Mouse (Mus musculus): ENCODE data around the gene Ubc. TPM values are rescaled to one million over a fixed set of nuclear protein-coding genes. Genes with fewer than 3 reads are reported as not detected.

Gene Ubc
- polyA plus RNA-seq, 1 experiment from 2014 or later, result 893 TPM

GRCm38 (mm10) chr5:125409348-125410090, 19.5 kb upstream of the Ubc start:
- 0 out of 2 replicates have a peak overlapping the region, but pooled peaks have one; percentile 16 for H3K27ac ChIP-seq
- no peak overlapping the region for H3K9ac ChIP-seq

DNA sequence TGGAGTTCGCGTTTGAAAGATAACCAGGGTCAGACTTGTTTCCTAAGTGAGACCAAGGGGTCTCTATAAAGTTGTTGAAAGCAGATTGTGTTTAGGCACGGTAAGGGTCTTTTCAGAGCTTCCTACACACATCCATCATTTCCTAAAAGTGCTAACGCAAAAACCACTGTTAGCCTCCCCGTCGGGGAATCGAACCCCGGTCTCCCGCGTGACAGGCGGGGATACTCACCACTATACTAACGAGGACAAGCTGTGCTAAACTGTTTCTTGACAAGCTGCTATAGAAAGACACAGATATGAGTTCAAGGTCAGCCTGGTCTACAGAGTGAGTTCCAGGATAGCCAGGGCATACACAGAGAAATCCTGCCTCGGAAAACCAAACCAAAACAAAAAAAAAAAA, 18.8 kb upstream of the Ubc start:
- peaks cover 14% of the 10 kb centered on the region for H3K4me1 ChIP-seq
- H3K9ac ChIP-seq, result no peak overlapping the region
- H3K4me2 ChIP-seq, result peak overlapping the region; percentile 50
- peak overlapping the region; percentile 39 for H3K4me3 ChIP-seq (replicated peaks)
- H3K9me3 ChIP-seq, result no peaks in the 10 kb centered on the region
- WGBS, result under 1% methylated on average over 13 of the region's 13 CpGs
- H3K27me3 ChIP-seq (replicated peaks), result no peaks in the 10 kb centered on the region
- 0 out of 2 replicates have a peak, but pooled peaks cover 3% of the 10 kb centered on the region for H3K36me3 ChIP-seq
- H3K27ac ChIP-seq, result 0 out of 2 replicates have a peak overlapping the region, but pooled peaks have one; percentile 16
- ATAC-seq (ENCODE audit: insufficient read depth, low FRiP score, low read depth), result peak; percentile 49

More at GRCm38 (mm10) chr5:125409348-125410090, 19.5 kb upstream of the Ubc start:
- Histone ChIP-seq H3K36me3 (0 out of 2 replicates have a peak, but pooled peaks cover 6% of the 10 kb centered on the region), H3K4me3 (replicated peaks) (peak overlapping the region; percentile 39), H3K4me1 (peaks cover 14% of the 10 kb centered on the region), H3K9me3 (no peaks in the 10 kb centered on the region), H3K27me3 (replicated peaks) (no peaks in the 10 kb centered on the region), H3K4me2 (peak overlapping the region; percentile 50)
- ATAC-seq (ENCODE audit: insufficient read depth, low FRiP score, low read depth), result no peak
- 10% methylated on average over 20 of the region's 20 CpGs for WGBS

- Histone ChIP-seq H3K4me2 (no peak overlapping the region; the same call in 1 of the 2 replicates), H3K27ac (no peak overlapping the region), H3K9me3 (no peaks in the 10 kb centered on the region), H3K9ac (no peak overlapping the region), H3K27me3 (replicated peaks) (no peaks in the 10 kb centered on the region), H3K4me1 (peaks cover 14% of the 10 kb centered on the region), H3K36me3 (no peaks in the 10 kb centered on the region), H3K4me3 (replicated peaks) (no peak overlapping the region)
- WGBS, result 61% methylated on average over 14 of the region's 14 CpGs
- ATAC-seq (ENCODE audit: insufficient read depth, low FRiP score, low read depth), result no peak
Observed at GRCm38 (mm10) chr5:125407910-125408575, 18.0 kb upstream of the Ubc start.

DNA sequence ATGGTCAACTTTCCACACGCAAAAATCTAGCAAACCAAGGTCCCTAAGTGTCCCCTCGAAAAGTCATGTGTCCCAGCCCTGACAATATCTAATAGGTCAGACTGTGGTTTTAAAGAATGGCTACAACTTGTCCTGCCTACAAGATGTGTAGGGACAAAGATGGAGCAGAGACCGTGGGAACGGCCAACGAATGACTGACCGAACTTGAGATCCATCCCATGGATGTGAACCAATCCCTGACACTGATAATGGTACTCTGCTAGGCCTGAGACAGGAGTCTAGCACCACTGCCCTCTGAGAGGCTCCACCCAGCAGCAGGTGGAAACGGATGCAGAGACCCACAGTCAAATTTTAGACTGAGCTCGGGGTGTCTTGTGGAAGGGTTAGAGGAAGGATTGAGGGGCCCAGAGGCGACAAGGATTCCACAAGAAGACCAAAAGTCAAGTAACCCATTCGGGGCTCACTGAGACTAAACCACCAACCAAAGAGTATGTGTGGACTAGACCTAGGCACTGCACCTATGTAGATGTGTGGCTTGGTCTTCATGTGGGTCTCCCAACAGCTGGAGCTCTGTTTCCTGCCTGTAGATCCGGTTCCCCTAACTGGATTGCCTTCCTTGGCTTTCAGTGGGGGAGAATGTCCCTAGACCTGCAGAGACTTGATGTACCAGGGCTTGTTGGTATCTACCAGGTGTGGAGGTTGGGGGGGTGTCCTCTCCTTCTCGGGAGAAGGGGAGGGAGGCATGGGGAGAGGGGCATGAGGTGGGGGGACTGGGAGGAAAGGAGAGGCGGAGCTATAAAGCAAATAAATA, 17.2 kb upstream of the Ubc start:
- WGBS, result 56% methylated on average over 13 of the region's 13 CpGs
- H3K36me3 ChIP-seq, result no peaks in the 10 kb centered on the region
- H3K9ac ChIP-seq, result no peak overlapping the region
- H3K9me3 ChIP-seq, result no peaks in the 10 kb centered on the region
- H3K4me2 ChIP-seq, result peak overlapping the region; percentile 82
- H3K27ac ChIP-seq, result 0 out of 2 replicates have a peak overlapping the region, but pooled peaks have one; percentile 90
- H3K4me1 ChIP-seq, result peaks cover 17% of the 10 kb centered on the region
- H3K4me3 ChIP-seq (replicated peaks), result peak overlapping the region; percentile 60
- ATAC-seq (ENCODE audit: insufficient read depth, low FRiP score, low read depth), result no peak
- H3K27me3 ChIP-seq (replicated peaks), result no peaks in the 10 kb centered on the region

DNA sequence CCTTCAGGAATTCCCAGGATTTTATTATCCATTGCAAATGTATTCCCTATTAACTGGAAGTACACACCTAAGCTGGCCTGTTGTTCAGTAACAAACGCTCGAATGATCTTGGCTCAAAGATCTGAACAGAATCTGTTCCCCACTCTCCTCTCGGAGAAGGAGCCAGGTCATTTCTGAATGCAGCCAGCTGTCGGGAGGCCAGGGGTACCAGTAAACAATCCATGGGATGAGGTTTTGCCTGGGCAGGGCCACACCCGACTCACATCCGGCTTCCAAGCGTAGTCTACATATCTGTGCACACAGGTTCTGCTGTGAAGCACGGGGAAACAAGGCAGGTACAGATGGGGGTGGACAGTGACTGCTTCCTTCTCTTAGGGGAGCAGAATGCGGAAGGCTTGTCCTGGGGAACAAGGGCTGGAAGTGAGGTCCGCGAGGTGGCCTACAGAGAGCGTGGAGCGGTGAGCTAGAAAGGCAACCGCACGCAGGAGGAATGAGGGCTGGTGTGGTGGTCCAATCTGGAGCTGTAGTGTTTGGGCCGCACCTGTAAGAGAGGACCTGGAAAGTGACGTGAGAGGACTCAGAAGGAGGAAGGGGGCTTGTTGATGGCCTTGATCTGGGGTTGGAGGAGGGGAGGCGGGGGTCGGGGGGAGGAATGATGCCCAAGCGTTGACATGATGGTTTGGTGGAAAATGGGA, 16.5 kb upstream of the Ubc start:
- Histone ChIP-seq H3K27ac (peak overlapping the region; percentile 90), H3K4me1 (peaks cover 17% of the 10 kb centered on the region), H3K9ac (peak overlapping the region; percentile 41), H3K27me3 (replicated peaks) (no peaks in the 10 kb centered on the region), H3K4me2 (peak overlapping the region; percentile 82), H3K4me3 (replicated peaks) (peak overlapping the region; percentile 60), H3K9me3 (no peaks in the 10 kb centered on the region), H3K36me3 (no peaks in the 10 kb centered on the region)
- 3% methylated on average over 20 of the region's 20 CpGs for WGBS
- ATAC-seq (ENCODE audit: insufficient read depth, low FRiP score, low read depth), result peak; percentile 44

- Histone ChIP-seq H3K9ac (peak overlapping the region; percentile 45; the same call in 1 of the 2 replicates), H3K27me3 (replicated peaks) (no peaks in the 10 kb centered on the region), H3K27ac (peak overlapping the region; percentile 90), H3K9me3 (no peaks in the 10 kb centered on the region), H3K4me1 (peaks cover 17% of the 10 kb centered on the region), H3K4me2 (peak overlapping the region; percentile 82), H3K4me3 (replicated peaks) (peak overlapping the region; percentile 60), H3K36me3 (no peaks in the 10 kb centered on the region)
- WGBS, result under 1% methylated on average over 31 of the region's 31 CpGs
- ATAC-seq (ENCODE audit: insufficient read depth, low FRiP score, low read depth), result peak; percentile 54
Observed at GRCm38 (mm10) chr5:125405546-125406248, 15.7 kb upstream of the Ubc start.

DNA sequence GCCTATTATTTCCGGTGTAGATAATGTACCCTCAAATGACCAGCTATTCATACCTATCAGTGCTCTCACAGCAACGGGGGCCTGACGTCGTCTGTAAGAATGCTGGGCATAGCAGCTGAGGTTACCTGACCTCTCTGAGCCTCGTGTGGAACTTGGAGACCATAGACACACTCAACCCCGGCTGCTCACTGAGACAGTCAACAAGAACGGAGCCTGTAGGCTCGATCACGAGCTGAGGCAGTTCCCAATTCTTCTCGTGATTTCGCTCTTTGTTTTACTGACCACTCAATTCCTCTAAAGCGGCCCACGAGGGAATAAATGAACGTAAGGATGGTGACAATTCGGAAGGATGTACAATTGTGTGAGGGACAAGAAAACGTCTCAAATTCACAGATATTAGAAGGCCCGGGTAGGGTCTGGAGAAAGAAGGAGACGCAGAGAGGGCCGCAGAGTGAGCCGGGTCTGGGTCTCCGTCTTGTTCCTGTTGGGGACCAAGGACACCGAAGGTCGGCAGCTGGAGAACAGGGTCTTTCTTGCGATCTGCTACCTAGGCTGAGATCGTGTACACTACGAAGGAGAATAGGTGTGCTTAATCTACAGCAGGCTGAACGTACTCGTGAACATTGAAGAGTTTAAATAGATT, 15.0 kb upstream of the Ubc start:
- Histone ChIP-seq H3K4me3 (replicated peaks) (peak overlapping the region; percentile 60), H3K27me3 (replicated peaks) (no peaks in the 10 kb centered on the region), H3K9ac (peak overlapping the region; percentile 45), H3K4me1 (peaks cover 16% of the 10 kb centered on the region), H3K27ac (peak overlapping the region; percentile 88), H3K4me2 (peak overlapping the region; percentile 82), H3K36me3 (no peaks in the 10 kb centered on the region), H3K9me3 (no peaks in the 10 kb centered on the region)
- under 1% methylated on average over 28 of the region's 28 CpGs for WGBS
- peak; percentile 10; the same call in 1 of the 2 replicates for ATAC-seq (ENCODE audit: insufficient read depth, low FRiP score, low read depth)

DNA sequence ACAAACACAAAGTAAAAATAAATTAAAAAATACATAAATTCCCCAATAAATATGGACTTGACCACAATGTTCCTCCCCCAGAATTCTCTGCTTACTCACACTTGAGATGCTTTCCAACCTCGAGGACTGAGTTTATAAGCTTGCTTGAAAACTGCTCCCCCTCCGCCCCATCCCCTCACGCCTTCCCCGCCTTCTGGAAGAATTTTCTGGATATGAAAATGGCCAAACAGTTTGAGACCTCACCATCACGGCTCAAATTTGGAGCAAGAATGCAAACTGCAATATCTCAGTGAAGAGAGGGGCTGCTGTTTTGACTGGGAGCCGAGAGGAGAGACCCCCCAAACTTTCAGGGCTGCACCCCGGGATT, 14.5 kb upstream of the Ubc start:
- Histone ChIP-seq H3K27ac (peak overlapping the region; percentile 88), H3K9ac (peak overlapping the region; percentile 45), H3K27me3 (replicated peaks) (no peaks in the 10 kb centered on the region), H3K36me3 (no peaks in the 10 kb centered on the region), H3K4me2 (peak overlapping the region; percentile 82), H3K4me1 (peaks cover 11% of the 10 kb centered on the region; the same call in 1 of the 2 replicates), H3K9me3 (no peaks in the 10 kb centered on the region), H3K4me3 (replicated peaks) (peak overlapping the region; percentile 60)
- no peak for ATAC-seq (ENCODE audit: insufficient read depth, low FRiP score, low read depth)
- 1% methylated on average over 7 of the region's 7 CpGs for WGBS

GRCm38 (mm10) chr5:125403481-125404465, 13.8 kb upstream of the Ubc start:
- no peak overlapping the region for H3K27ac ChIP-seq
- 0 out of 2 replicates have a peak, but pooled peaks have one; percentile 9 for ATAC-seq (ENCODE audit: insufficient read depth, low FRiP score, low read depth)
- peaks cover 9% of the 10 kb centered on the region; the same call in 1 of the 2 replicates for H3K4me1 ChIP-seq
- H3K27me3 ChIP-seq (replicated peaks), result no peaks in the 10 kb centered on the region
- no peaks in the 10 kb centered on the region for H3K9me3 ChIP-seq
- WGBS, result 15% methylated on average over 31 of the region's 31 CpGs
- no peaks in the 10 kb centered on the region for H3K36me3 ChIP-seq
- peak overlapping the region; percentile 82 for H3K4me2 ChIP-seq
- peak overlapping the region; percentile 42 for H3K4me3 ChIP-seq (replicated peaks)
- H3K9ac ChIP-seq, result no peak overlapping the region

All from stomach, embryonic 15.5 days (tissue).